Mouse (Mus musculus): Measurements from ENCODE around the gene Ddx54. TPM values are rescaled to one million over a fixed set of nuclear protein-coding genes. Genes with fewer than 3 reads are reported as not detected.

Ddx54 gene
- total and polyA plus RNA-seq, 3 experiments = 63.7 to 91.8 (median 83.6) TPM

DNA sequence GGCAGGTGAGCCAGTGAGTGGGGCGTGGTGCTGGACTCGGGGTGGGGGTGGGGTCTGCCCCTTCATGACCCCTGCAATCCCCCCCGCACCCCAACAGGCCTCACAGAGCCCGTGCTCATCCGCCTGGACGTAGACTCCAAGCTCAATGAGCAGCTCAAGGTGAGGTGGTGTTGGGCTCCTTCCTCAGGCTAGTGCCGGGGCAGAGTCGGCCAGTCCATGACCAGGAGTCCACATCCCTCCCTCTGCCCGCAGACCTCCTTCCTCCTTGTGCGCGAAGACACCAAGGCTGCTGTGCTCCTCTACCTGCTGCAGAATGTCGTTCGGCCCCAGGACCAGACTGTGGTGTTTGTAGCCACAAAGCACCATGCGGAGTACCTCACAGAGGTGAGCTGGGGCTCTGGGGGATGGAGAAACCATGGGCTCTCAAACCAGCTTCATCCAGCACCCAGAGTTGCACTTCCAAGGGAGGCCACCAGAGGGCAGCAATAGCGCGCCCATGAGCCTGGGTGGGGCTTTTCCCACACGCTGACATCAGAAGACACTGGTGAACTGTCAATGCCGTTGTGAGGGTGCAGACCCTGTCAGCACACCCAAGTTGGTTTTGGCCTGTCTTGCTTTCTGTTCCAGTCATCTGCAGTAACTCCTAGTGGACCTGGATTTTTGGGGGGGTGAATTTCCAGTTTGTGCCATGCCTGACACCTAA, 8.0 kb downstream of the Ddx54 start (continued):
- TF ChIP-seq POLR2AphosphoS2 (IDR thresholded peaks at IDR 0.05; ENCODE audit: low read depth, low read length) (no peak), USF2 (conservative IDR thresholded peaks at IDR 0.05; ENCODE audit: low read depth, low read length) (no peak), MXI1 (IDR thresholded peaks at IDR 0.05; ENCODE audit: low read depth, low read length) (peak; percentile 78), MYC (IDR thresholded peaks at IDR 0.05; ENCODE audit: low read depth, low read length) (peak; percentile 71), KAT2A (IDR thresholded peaks at IDR 0.05; ENCODE audit: insufficient replicate concordance, low read length) (no peak), JUN (IDR thresholded peaks at IDR 0.05; ENCODE audit: insufficient read depth, low read depth, low read length) (0 out of 2 replicates have a peak, but pooled peaks have one; percentile 2), SIN3A (IDR thresholded peaks at IDR 0.05; ENCODE audit: low read length) (peak; percentile 86), RCOR1 (conservative IDR thresholded peaks at IDR 0.05; ENCODE audit: low read depth, low read length) (no peak), CTCF (conservative IDR thresholded peaks at IDR 0.05 in 1 of 2, IDR thresholded peaks at IDR 0.05 in 1 of 2; ENCODE audit: low read depth in 2 of 2, low read length in 2 of 2) (peak; percentile 96 to 97), EP300 (IDR thresholded peaks at IDR 0.05; ENCODE audit: low read length) (no peak), USF1 (IDR thresholded peaks at IDR 0.05; ENCODE audit: low read depth, low read length) (no peak), TCF12 (IDR thresholded peaks at IDR 0.05; ENCODE audit: low read depth, low read length) (no peak), IRF4 (IDR thresholded peaks at IDR 0.05; ENCODE audit: low read depth, low read length) (peak; percentile 58; the same call in 1 of the 2 replicates), ZMIZ1 (IDR thresholded peaks at IDR 0.05; ENCODE audit: low read depth, low read length) (no peak), POLR2A (IDR thresholded peaks at IDR 0.05; ENCODE audit: low read depth, low read length) (no peak), SMC3 (IDR thresholded peaks at IDR 0.05; ENCODE audit: low read depth, low read length) (peak; percentile 98), CHD1 (IDR thresholded peaks at IDR 0.05; ENCODE audit: low read depth, low read length) (no peak), ZKSCAN1 (IDR thresholded peaks at IDR 0.05; ENCODE audit: borderline replicate concordance, low read depth, low read length) (no peak), MAZ (IDR thresholded peaks at IDR 0.05; ENCODE audit: low read depth, low read length) (peak; percentile 83; the same call in 1 of the 2 replicates), HCFC1 (IDR thresholded peaks at IDR 0.05; ENCODE audit: low read depth, low read length) (no peak), ELF1 (IDR thresholded peaks at IDR 0.05; ENCODE audit: low read depth, low read length) (peak; percentile 11; the same call in 1 of the 2 replicates), PAX5 (IDR thresholded peaks at IDR 0.05; ENCODE audit: low read length) (no peak), UBTF (IDR thresholded peaks at IDR 0.05; ENCODE audit: low read depth, low read length) (no peak)

DNA sequence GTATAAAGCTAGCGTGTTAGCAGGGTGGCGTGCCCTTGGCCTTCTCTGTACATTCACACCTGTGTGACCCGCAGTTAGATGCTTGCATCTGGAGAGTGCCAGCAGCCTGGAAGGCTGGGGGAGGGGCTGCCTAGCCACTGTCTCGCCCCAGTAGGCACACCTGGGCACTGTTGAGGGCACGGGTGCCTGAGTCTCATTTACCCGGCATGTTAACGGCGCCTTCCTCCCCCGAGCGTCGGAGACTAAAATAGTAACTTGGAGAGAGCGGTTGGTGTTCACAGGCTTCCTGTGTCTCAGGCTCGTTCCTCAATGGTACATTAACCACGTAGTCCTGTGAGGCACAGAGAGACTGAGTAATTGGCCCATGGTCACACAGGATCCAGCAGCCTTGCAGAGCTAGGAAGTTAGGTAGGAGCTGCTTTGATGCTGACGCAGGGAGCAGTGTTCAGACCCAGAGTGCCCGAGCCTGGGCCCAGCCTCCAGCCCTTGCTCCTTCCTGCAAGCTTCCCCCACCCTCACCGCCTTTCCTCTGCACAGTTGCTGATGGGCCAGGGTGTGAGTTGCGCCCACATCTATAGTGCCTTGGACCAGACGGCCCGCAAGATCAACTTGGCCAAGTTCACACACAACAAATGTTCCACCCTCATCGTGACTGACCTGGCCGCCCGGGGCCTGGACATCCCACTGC, 8.7 kb downstream of the Ddx54 start:
- H3K4me2 ChIP-seq (ENCODE audit: insufficient read depth, low read depth, poor library complexity, severe bottlenecking) = peak overlapping the region; percentile 48
- H3K4me1 ChIP-seq (ENCODE audit: control insufficient read depth in 1 of 2, insufficient read depth in 2 of 2) = peaks cover 32 to 76% of the 10 kb centered on the region in 2 experiments
- TF ChIP-seq MEF2A (IDR thresholded peaks at IDR 0.05; ENCODE audit: borderline replicate concordance, low read depth, low read length) = peak; percentile 96
- TF ChIP-seq E2F4 (IDR thresholded peaks at IDR 0.05; ENCODE audit: insufficient replicate concordance, low read depth, low read length) = no peak
- TF ChIP-seq MAZ (IDR thresholded peaks at IDR 0.05; ENCODE audit: low read depth, low read length) = 0 out of 2 replicates have a peak, but pooled peaks have one; percentile 6
- TF ChIP-seq RAD21 (IDR thresholded peaks at IDR 0.05; ENCODE audit: low read depth, low read length) = no peak
- TF ChIP-seq ETS1 (conservative IDR thresholded peaks at IDR 0.05; ENCODE audit: low read depth, low read length) = peak; percentile 82
- peak; percentile 96 for TF ChIP-seq TCF12 (IDR thresholded peaks at IDR 0.05; ENCODE audit: low read depth, low read length)
- TF ChIP-seq EP300 (IDR thresholded peaks at IDR 0.05; ENCODE audit: low read length) = peak; percentile 83
- peak; percentile 69 for TF ChIP-seq CHD2 (IDR thresholded peaks at IDR 0.05; ENCODE audit: low read length)
- peak; percentile 16; the same call in 1 of the 2 replicates for TF ChIP-seq POLR2A (IDR thresholded peaks at IDR 0.05; ENCODE audit: low read depth, low read length)
- TF ChIP-seq ELF1 (IDR thresholded peaks at IDR 0.05; ENCODE audit: low read depth, low read length) = no peak
- TF ChIP-seq SIN3A (IDR thresholded peaks at IDR 0.05; ENCODE audit: low read length) = peak; percentile 37; the same call in 1 of the 2 replicates
- TF ChIP-seq BHLHE40 (IDR thresholded peaks at IDR 0.05; ENCODE audit: low read depth, low read length) = peak; percentile 91
- H3K9ac ChIP-seq (ENCODE audit: insufficient read depth, low read depth) = peak overlapping the region; percentile 26; the same call in 1 of the 2 replicates
- peak overlapping the region; percentile 98 for H3K27ac ChIP-seq (ENCODE audit: insufficient read depth, low read depth)
- peaks cover 7% of the 10 kb centered on the region for H3K79me2 ChIP-seq (replicated peaks; ENCODE audit: control insufficient read depth, extremely low read depth, insufficient read depth, poor library complexity, severe bottlenecking)
- H3K36me3 ChIP-seq (replicated peaks in 1 of 2; ENCODE audit: control insufficient read depth in 1 of 2, insufficient read depth in 1 of 2, low read length in 1 of 2) = peaks cover 72 to 92% of the 10 kb centered on the region in 2 experiments
- peak overlapping the region in 2 of 3 experiments; percentile 21 to 35 for H3K4me3 ChIP-seq (replicated peaks in 1 of 3; ENCODE audit: low read depth in 2 of 3, low read length in 2 of 3, poor library complexity in 1 of 3)
- H3K27me3 ChIP-seq (replicated peaks) = no peaks in the 10 kb centered on the region
- in situ Hi-C loops (cut with MboI; ENCODE audit: low pct_ligation_motif_present, low pct_unique_long_range_greater_than_20kb, low sequenced_read_pairs) = loop anchor here (5.0 to 25.0 kb wide), 3 partner anchors 36 to 484 kb away; no protein-coding TSS in a partner anchor
- DNase-seq (ENCODE audit: extremely low read depth) = peak; percentile 91
- dilution Hi-C loops (cut with MboI; ENCODE audit: extremely low pct_ligation_motif_present, extremely low pct_unique_long_range_greater_than_20kb, low sequenced_read_pairs) = no loop called here
- peaks cover 9% of the 10 kb centered on the region for H3K9me3 ChIP-seq (replicated peaks; ENCODE audit: low read length)

All from CH12.LX (cell line).